Mouse (Mus musculus): ENCODE data around the gene 4931414P19Rik.
A peak's percentile ranks its signal among the peaks of the same experiment; 100 is the strongest.

Gene 4931414P19Rik

DNA sequence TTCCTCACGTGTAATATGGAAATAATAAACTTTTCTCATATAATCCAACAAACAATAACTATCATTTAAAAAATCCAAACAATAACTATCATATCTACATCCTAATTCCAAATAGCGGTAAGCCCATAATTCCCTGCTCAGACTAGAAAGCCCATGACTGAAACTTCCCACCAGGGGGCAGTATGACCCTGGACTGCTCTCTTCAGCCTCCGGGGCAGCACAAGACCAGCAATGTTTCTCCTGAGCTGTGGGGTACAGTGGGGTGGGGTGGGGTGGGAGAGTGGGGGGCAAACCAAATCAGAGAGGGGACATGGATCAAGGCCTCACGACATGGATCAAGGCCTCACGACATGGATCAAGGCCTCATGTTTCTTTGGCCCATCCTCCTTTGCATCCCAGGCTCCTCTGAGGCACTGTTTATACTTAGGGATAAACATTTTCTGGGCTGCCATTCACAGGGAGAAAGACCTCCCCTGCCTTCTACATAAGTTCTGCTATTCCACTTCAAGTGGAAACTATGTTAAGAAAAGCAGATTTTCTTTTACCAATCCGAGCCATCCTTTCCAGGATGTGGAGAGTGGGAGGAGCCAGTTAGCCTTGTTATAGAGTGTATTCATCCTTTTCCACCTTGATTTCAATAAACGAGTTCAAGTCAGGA is 22.0 kb downstream of the 4931414P19Rik start:
- DNase-seq (ENCODE audit: extremely low read depth, low read depth) = no peak

DNA sequence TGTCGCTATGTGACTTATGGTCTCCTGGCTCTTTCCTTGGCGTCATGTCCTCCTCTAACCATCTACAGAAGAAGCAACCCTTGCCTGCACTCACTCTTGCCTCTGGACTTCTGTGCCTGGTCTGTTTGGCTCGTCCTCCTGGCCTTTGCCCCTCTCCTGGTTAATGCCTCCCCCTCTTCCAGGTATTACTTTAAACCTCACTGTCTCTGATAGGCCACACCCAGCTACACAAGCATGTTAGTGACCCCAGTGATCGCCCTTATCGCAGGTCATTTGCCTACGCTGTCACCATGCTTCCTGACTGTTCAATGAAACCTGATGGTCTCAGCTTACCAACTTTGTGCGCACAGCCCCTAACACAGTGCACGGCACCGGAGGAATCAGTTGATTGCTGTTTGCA is 23.3 kb downstream of the 4931414P19Rik start:
- DNase-seq (ENCODE audit: extremely low read depth, low read depth) = no peak

DNA sequence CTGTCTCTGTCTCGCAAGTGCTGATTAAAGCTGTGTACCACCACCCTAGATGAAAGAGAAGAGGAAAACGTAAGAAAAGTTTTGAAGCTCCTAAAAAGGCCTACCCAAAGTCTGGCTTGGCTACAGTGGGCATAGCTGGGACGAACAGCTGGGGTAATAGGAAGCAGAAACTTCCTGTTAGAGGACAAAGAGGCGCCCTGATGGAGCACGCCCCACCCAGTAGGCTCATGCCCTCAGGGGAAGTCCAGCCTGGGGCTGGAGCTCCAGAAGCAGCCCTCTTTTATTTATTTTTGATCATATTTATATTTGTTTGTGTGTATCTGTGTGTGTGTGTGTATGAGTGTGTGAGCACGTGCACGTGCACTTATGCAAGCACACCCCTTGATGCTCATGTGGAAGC is 26.2 kb downstream of the 4931414P19Rik start:
- DNase-seq (ENCODE audit: extremely low read depth, low read depth) = no peak

DNA sequence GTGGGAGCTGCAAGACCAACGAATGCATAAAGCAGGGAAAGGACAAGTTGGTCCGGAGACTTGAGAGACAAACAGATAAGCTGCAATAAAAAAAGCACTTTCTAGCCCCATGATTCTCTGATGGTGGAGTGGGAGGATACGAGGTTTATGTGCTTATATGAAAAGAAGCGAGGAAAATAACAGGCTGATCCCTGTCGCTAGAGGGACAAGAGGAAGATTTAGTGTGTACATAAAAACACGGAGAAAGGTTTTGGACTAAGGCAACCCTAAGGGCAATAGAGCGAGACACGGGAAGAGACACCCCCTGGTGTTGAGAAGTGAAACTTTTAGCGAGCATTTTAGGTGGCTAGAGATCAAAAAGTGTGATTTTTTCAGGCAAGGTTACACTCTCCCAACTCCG is 27.7 kb downstream of the 4931414P19Rik start:
- DNase-seq (ENCODE audit: extremely low read depth, low read depth) = no peak

DNA sequence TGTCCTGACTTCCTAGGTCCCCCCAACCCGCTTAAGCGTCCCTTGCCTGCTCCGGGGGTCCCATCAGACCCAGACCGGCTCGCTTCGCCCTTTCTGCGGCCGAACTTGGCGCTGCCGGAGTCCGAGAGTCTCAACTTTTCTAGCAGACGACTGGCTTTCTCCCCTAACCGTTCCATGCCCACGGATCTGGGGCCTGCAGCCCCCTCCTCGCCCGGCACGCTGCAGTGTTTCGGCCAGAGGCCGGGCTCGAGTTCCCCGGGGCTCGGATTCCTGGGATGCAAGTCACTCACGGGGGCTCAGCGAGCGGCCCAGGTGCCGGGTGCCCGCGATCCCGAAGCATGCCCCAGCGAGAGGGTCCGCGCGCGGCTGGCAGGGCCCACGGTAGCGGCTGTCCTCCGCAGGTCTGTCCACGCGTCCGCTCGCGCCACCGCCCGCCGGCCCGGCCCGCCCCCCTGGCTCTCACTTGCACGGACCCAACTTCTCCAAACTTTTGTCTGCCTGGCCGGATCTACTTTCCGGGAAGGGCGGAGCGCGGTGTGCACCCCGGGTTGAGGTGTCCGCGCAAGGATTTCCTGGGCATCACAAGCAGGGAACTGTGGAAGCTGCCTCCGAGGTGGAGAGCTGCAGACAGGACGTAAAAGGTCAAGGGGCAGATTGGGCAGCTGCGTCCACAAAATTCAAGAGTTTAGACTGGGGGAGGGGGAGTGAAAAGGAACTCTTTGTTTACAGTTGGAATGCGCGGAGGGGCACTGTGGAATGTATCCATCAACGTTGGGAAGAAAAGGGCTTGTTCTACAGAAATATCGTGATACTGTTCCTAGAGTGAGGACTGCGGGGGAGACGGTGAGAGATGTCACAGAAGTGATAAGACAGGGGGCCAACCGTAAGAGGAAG is 28.5 kb downstream of the 4931414P19Rik start, which contains the start of gene Ajuba:
Ajuba (minus strand) TSS at position 470 of the 894 bp plus-strand sequence.
- DNase-seq (ENCODE audit: extremely low read depth, low read depth) = no peak

DNA sequence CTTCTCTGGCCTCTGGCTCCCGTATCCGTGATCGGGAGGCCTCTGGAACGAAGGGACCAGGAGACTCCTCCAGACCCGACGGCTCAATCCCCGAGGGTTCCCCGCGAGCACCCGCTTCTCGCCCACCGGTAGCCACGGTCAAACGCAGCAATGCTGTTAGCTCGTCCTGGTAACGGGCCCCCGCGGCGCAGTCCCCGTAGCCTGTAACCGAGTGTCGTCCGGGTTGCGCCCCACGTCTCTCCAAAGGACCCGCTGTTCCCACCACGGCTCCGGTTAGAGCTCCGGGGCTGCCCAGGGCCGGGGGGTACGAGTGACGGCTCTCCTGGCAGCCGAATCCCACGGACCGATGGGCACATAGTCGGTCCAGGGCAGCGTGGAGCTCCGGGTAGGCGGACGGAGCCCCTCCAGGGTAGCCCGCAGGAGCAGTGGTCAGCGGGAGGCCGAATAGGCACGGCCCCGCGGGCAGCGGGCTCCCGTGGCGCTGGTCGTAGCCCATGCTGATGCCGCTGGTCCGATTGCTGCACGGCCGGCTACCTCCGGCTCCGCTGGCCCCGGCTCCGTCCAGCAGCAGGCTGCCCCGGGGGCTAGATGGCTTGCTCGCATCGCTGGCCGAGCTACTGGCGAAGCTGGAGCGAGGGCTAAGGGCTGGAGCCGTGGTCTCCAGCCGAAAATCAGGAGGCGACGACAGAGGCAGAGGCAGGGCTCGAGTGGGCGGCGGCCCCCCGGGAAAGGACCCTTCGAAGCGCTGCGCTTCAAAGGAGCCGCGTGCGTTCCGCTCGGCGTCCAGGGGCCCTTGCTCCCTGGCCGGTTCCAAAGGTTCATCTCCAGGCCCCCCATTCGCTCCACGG is 29.3 kb downstream of the 4931414P19Rik start:
- no peak for DNase-seq (ENCODE audit: extremely low read depth, low read depth)

DNA sequence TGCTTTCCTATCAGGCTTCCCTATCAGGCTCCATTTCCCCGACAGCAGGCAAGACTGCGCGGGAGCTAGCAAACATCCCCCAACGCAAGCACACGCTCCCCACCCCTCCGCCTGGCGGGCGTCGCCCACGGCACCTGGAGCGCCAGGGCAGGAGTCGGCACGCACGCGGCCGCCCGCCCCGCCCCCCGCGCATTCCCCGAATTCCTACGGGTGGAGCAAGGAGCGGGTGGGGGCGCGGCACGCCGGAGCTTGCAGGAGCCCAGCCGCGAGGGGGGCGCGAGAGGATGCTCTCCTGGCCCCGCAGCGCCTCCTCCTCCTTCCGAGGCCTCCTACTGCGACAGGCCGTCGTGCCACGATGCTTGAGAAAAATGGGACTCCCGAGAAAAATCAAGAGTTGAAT is 30.2 kb downstream of the 4931414P19Rik start:
- DNase-seq (ENCODE audit: extremely low read depth, low read depth) = no peak

DNA sequence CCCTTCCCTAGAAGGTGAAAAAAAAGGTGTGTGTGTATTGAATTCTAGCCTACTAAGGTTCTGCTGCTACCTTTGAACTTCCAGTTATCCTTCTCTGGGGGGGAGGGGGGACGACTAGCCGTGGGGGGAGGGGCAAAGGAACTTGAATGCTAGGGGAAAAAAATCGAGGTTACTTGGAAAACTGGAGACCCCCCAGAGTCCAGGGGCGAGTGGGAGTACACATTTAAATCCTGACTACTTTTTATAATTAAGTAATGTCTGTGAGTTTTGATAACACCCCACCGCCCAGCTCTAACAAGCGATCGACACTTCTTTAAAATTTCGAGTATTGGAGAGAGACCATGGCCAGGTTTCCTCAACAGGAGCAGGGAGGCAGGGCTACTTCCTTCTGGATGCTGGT is 30.8 kb downstream of the 4931414P19Rik start:
- no peak for DNase-seq (ENCODE audit: extremely low read depth, low read depth)

DNA sequence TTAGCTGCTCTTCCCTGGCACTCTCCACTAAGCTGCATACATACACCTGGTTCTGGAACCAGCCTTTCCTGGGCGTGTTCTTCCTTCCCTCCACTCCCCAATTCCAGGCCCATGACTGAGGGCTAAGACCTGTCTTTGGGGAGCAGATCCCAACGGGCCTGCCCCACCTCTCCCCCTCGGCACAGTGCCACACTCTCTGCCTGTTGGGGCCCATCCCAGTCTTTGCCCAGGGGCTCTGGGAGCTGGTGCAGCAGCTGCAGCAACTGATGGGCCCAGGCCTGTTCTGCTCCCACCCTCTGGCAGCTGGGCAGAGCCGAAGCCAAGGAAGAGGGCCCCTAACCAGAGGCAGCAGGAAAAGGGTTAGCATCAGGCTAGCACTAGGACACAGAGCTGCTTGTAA is 31.5 kb downstream of the 4931414P19Rik start:
- DNase-seq (ENCODE audit: extremely low read depth, low read depth) = no peak

DNA sequence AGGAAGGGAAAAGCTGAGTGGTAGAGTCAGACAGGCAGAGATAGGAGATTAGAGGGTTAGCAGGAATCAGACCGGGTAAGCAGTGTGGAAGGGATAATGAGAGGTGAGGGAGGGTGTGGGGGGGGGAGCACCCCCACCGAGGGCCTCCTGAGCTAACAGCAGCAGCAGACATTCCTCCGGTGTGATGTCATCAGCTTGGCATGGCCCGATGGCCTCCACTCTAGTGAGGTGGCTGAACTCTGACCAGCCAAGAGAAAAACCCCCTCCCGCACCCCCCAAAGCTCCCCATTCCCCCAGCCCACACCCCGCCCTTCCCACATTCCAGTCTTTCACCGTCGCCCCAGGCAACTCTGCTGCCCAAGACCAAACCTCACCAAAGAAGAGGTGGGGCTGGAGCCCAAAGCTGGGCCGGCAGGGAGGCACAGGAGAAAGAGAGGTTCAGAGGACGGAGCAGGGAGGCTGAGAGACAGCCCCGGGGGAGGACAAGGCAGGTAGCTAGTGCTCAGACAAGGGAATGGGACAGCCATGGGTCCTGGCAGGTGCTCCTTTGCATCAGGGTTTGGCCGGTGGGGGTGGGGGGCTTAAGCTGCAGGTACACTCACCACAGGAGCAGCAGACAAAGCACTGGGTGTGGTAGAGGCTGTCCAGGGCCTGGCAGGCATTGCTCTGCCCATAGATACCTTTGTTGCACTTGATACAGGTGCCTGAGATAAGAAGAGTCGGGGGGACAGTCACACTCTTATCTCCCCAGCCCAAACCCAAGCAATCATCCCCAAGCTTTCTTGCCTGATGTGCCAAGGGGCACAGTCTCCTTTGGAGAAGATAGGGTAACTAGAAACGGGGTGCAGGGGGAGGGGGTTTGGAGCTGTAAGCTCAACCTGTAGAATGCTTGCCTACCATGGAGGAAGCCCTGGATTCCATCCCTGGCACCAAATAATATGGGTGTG is 32.7 kb downstream of the 4931414P19Rik start:
- no peak for DNase-seq (ENCODE audit: extremely low read depth, low read depth)

DNA sequence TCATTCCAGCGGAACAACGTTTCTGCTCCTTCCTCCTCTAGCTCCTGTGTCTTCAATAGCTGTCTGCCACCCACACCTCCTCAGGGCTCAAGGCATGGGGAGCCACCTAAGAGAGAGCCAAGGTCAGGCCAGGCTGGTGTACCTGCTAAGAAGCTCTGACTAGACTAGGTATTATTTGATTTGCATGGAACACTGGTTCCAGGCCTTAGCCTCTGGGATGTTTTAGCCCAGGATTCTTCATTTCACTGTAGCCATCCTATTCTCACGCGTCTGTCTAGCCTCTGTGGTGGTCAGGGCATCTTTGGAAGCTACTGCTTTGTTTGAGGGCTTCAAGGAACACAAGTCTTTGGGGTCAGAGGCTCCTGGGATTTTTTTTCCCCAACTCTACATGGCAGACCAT is 33.7 kb downstream of the 4931414P19Rik start:
- DNase-seq (ENCODE audit: extremely low read depth, low read depth) = no peak

DNA sequence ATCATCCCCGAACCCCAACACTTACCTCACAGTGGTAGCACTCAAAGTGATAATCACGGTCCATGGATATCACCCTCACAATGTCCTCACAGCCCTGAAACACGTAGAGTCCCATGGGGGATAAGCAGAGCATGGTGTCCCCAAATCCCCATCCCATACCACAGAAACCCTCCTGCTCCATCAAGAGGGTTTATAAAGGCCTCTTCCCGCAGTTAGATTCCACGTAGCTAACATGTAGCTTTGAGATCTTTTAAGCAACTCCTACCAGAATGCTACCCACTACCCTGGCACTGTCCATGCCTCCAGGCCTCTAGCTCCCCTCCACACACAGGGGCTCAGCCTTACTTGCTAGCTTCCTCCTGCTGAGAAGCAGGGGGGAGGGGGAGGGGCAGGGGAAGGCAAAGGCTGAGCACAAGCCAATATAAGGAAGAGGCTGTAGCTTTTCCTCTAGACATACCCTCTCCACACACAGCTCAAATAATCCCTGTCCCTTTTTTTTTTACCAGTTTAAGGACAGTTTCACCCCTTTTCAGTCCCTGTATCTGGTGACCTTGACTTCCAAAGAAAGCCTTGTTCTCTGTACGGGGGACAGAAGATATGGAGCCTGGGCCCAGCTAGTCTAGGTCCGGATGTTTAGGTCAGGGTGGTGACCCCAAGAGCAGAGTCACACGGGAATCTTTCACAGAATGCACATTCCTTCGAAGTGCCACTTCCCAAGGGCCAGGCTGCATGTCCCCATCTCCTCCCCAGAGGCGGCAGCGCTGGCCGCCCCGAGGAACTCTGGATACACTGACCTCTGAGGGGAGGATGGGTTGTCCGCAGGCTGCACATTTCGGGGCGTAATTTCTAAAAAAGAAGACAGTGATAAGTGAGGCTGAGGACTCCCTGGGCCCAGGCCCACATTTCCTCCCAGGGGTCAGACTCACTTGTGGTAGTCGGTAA is 36.1 kb downstream of the 4931414P19Rik start:
- DNase-seq (ENCODE audit: extremely low read depth, low read depth) = no peak

DNA sequence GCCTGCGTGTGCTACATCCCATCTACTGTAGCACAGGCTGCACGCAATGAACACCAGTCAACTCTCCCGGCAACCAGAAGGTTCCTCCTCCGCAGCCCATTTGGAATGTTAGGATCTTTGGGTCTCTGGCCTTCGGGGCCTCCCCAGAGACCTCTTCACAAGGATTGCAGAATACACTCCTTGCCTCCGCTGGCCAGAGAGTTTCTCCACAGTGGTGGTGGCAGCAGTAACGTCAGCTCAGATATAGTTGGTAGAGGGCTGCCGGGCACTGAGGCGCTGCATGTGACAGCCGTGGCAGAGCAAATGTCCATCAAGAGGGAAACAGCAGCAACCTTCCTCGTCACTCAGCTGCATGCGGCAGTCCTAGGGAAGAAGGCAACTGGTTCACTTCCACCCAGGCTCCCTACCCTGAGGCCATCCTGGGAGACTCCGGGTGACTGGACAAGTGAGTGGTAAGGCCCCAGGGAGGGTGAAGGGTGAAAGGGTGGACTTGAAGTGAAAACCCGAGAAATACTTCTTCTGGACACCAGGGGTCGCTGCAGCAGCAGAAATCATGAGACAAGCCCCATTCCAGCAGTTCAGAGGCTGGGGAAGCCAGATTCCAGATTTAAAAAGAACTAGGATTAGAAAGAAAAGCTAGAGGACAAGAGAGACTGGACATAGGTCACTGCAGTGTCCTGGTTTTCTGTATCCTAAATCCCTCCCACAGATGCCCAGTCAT is 36.9 kb downstream of the 4931414P19Rik start:
- DNase-seq (ENCODE audit: extremely low read depth, low read depth) = no peak

DNA sequence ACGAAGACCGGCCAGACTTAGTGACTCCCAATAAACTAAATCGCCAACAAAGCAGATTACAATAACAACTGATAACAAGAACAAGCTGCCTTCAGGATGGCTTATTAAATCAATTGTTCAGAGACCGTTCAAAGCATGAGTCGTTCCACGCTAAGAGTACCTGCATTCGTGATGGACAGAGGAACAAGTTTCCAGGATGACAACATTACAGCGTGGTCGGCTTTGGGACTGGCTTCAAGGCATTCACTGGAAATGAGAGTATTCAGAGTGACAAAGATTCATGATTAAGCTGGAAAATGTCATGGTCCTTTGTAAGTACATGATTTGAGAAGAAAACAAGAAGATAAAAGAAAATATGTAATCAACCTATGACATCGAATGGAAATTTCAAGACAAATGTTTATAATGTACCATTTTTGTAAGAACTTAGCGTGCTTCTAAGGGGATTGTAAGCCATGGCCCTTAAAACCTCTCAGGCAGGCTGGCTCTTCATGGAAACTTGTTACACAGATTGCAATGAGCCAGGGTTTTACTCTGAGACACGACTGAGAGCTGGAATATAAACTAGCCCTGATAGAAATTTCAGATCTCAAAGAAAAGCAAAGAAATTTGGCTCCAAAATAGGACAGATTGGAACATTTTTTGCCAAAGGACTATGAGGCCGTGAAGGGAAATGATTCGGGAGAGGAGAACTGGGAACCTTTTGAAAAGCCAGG is 45.1 kb downstream of the 4931414P19Rik start:
- DNase-seq (ENCODE audit: extremely low read depth, low read depth) = no peak

DNA sequence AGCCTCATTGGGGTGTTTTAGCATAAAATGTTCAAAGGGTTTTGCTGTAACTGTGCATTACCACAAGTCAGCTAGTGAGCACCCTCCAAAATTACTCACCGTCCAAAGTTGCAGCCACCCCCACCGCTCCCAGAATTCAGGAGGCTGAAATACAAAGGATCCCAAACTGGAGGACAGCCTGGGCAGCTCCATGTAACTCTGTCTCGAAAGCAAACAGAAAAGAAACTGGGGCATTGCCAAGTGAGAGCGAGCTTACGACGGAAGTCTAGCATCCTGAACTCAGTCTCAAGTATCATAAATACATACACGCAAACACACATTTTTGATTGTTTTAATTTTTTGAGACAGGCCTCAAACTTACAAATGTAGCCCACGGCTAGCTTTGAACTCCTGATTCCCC is 48.5 kb downstream of the 4931414P19Rik start:
- no peak for DNase-seq (ENCODE audit: extremely low read depth, low read depth)

DNA sequence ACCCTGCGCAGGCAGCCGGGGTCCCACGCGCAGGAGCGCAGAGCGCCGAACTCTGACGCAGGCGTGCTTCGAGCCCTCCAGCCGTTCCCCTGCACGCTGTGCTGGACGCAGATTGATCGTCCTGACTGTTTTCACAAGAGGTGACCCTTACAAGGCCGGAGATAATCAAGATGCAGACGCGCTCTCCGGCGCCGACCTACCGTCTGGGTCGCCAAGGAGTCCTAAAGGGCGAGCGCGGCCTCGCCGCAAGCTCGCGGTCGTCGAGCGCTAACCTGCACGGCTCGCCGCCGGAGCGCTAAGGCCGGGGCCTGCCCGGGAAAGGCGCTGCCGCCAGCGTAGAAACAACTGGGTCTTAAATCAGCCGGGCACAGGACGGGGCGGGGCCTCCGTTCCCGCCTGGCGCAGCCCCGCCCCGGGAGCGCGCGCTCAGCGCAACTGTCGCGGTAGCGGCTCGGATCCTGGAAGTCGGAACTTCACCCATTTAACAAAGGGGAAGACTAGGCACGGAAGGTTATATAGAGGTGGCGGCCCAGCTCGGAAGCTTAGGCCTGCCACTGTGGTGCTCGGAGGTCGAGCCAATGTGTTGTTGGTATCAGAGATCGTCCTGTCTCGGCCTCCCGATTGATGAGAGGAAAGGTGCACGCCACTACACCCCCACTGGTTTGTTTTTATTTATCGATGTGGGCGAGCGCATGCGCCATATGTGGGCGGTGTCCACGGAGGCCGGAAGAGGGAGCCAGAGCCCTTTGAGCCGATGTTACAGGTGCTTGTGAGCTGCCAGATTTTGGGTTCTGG is 51.6 kb downstream of the 4931414P19Rik start, which contains the start of gene Haus4:
Haus4 (minus strand) TSS at position 642 of the 795 bp plus-strand sequence.
- peak; percentile 83 for DNase-seq (ENCODE audit: extremely low read depth, low read depth)

DNA sequence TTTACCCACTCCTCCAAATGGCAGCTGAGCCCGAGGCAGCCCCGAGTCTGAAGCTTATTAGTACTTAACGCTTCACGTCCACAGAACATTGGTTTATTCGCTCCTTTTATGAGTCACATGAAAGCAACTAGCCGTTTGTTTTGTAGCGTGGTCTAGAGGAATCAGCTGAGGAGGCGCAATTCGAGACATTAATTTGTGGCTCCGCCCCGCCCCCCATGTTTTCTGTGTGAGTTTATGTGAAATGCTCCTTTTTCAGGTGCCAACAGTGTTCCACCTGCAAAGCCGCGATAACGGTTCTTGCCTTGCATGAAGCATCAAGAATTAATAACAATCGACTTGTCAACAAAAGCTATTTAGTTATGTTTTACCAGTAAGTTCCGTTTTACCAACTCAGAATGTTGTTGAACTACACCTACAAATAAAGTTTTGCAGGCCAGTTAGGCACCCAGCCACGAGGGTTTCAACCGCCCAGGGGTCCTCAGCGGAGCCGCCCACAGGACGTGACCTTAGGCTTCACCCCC is 52.3 kb downstream of the 4931414P19Rik start:
- peak; percentile 56 for DNase-seq (ENCODE audit: extremely low read depth, low read depth)
